Mouse (Mus musculus): ENCODE data around the gene Fstl4.

DNA sequence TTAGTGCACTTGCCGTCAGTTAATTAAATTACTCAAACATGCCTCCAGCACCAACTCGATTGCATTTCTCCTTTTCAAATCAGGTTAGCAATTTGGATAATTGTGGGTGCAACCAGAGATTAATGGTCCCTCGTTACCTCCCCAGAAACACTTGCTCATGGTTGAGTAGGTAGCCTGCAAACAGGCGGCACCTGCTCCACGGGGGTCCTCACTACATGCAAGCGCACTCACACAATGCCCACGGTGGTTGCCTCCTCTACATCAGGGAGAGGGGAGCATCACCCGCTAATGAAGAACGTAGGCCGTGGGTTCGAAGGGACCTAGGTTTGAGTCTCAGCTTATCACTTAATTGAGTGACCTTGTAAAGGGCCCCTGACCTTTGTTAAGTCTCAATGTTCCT, 371.9 kb downstream of the Fstl4 start:
- TF ChIP-seq CTCF (IDR thresholded peaks at IDR 0.05) = no peak
- TF ChIP-seq EP300 (IDR thresholded peaks at IDR 0.05; ENCODE audit: insufficient read depth, low read depth, low read length) = no peak
